ENCODE assay signal across 8 mouse cellular contexts in genomic region chr14:20707201-20708190, GRCm38 (mm10). TPM values are rescaled to one million over a fixed set of nuclear protein-coding genes. Genes with fewer than 3 reads are reported as not detected.
DNase-seq lines count a peak whose midpoint lies in the region; ATAC-seq and TF ChIP-seq lines count a peak whose summit lies in the region.

Zswim8 (plus strand) TSS chr14:20707552.

- TF ChIP-seq CTCF in heart, postnatal 0 days (IDR thresholded peaks at IDR 0.05; ENCODE audit: low read depth), result no peak
- TF ChIP-seq CTCF in testis, adult 2 months (IDR thresholded peaks at IDR 0.05; ENCODE audit: control insufficient read depth, insufficient read depth, insufficient replicate concordance, low read depth, low read length), result peak; percentile 11; the same call in 1 of the 2 replicates

- WGBS in forebrain, embryonic 12.5 days, result under 1% methylated on average over 80 of the region's 80 CpGs
- WGBS in heart, postnatal 0 days, result 1% methylated on average over 74 of the region's 80 CpGs
- WGBS in liver, embryonic 16.5 days (ENCODE audit: insufficient replicate concordance), result 1% methylated on average over 80 of the region's 80 CpGs
- under 1% methylated on average over 79 of the region's 80 CpGs for WGBS in neural tube, embryonic 13.5 days

- no peaks in the 10 kb centered on the region for H3K27me3 ChIP-seq in forebrain, embryonic 12.5 days
- H3K27me3 ChIP-seq in heart, postnatal 0 days (ENCODE audit: control insufficient read depth, insufficient read depth, low read length), result no peaks in the 10 kb centered on the region
- no peaks in the 10 kb centered on the region for H3K27me3 ChIP-seq in liver, embryonic 16.5 days (ENCODE audit: control insufficient read depth, insufficient read depth, low read depth, low read length)
- H3K27me3 ChIP-seq in neural tube, embryonic 13.5 days, result no peaks in the 10 kb centered on the region
- no peaks in the 10 kb centered on the region for H3K27me3 ChIP-seq in testis, adult 2 months (ENCODE audit: control insufficient read depth, insufficient read depth, low read length)

- peak; percentile 42 to 49 for DNase-seq in CD8-positive naive resting alpha-beta T cell, adult 2 months (ENCODE audit: low read depth in 2 of 2, low spot score in 2 of 2)
- peak; percentile 61 for DNase-seq in c-Kit-positive CD71-positive TER-119-negative erythroid progenitor cells, embryonic 14.5 days (ENCODE audit: low read depth)
- DNase-seq in heart, postnatal 0 days (ENCODE audit: low spot score), result peak; percentile 95
- peak; percentile 91 to 95 for DNase-seq in kidney, postnatal 4 days

- H3K9me3 ChIP-seq in forebrain, embryonic 12.5 days, result no peaks in the 10 kb centered on the region
- no peaks in the 10 kb centered on the region for H3K9me3 ChIP-seq in heart, postnatal 0 days (replicated peaks; ENCODE audit: control insufficient read depth, low read length)
- no peaks in the 10 kb centered on the region for H3K9me3 ChIP-seq in liver, embryonic 16.5 days (replicated peaks; ENCODE audit: control insufficient read depth, low read length)
- H3K9me3 ChIP-seq in neural tube, embryonic 13.5 days, result no peaks in the 10 kb centered on the region

- peak; percentile 94 for ATAC-seq in forebrain, embryonic 12.5 days (ENCODE audit: low FRiP score)
- peak; percentile 86 for ATAC-seq in heart, postnatal 0 days (ENCODE audit: insufficient read depth, low read depth)
- ATAC-seq in liver, embryonic 16.5 days (ENCODE audit: low read depth), result peak; percentile 89
- ATAC-seq in neural tube, embryonic 13.5 days (ENCODE audit: low read depth), result peak; percentile 95

- H3K36me3 ChIP-seq in forebrain, embryonic 12.5 days (replicated peaks), result peaks cover 42% of the 10 kb centered on the region
- peaks cover 40% of the 10 kb centered on the region for H3K36me3 ChIP-seq in heart, postnatal 0 days (replicated peaks; ENCODE audit: control insufficient read depth, insufficient read depth, low read length)
- H3K36me3 ChIP-seq in liver, embryonic 16.5 days (ENCODE audit: control insufficient read depth, insufficient read depth), result no peaks in the 10 kb centered on the region; the same call in 1 of the 2 replicates
- H3K36me3 ChIP-seq in neural tube, embryonic 13.5 days, result peaks cover 45% of the 10 kb centered on the region
- no peaks in the 10 kb centered on the region; the same call in none of the 2 replicates for H3K36me3 ChIP-seq in testis, adult 2 months (ENCODE audit: control insufficient read depth, insufficient read depth, low read length)

- no peak for TF ChIP-seq EP300 in heart, postnatal 0 days (IDR thresholded peaks at IDR 0.05; ENCODE audit: low read depth)

- peak within 1 kb of the TSS; percentile 97 for H3K4me3 ChIP-seq in forebrain, embryonic 12.5 days (replicated peaks)
- H3K4me3 ChIP-seq in heart, postnatal 0 days (ENCODE audit: low read depth, low read length), result peak within 1 kb of the TSS; percentile 74
- peak within 1 kb of the TSS; percentile 87 for H3K4me3 ChIP-seq in liver, embryonic 16.5 days (ENCODE audit: low read depth, low read length)
- H3K4me3 ChIP-seq in neural tube, embryonic 13.5 days, result peak within 1 kb of the TSS; percentile 100
- H3K4me3 ChIP-seq in testis, adult 2 months (ENCODE audit: control insufficient read depth, low read depth, low read length), result peak within 1 kb of the TSS; percentile 94

- peak within 1 kb of the TSS; percentile 85 for H3K27ac ChIP-seq in forebrain, embryonic 12.5 days
- H3K27ac ChIP-seq in heart, postnatal 0 days (ENCODE audit: low read depth), result peak within 1 kb of the TSS; percentile 84
- H3K27ac ChIP-seq in liver, embryonic 16.5 days (ENCODE audit: low read length), result peak within 1 kb of the TSS; percentile 83
- peak within 1 kb of the TSS; percentile 87 for H3K27ac ChIP-seq in neural tube, embryonic 13.5 days (replicated peaks)
- peak within 1 kb of the TSS; percentile 93 for H3K27ac ChIP-seq in testis, adult 2 months (ENCODE audit: control insufficient read depth, insufficient read depth, low read depth, low read length)

- peak; percentile 69 for TF ChIP-seq POLR2A in testis, adult 2 months (IDR thresholded peaks at IDR 0.05; ENCODE audit: control insufficient read depth, low read depth, low read length)

- H3K9ac ChIP-seq in forebrain, embryonic 12.5 days, result peak within 1 kb of the TSS; percentile 99
- peak within 1 kb of the TSS; percentile 91 for H3K9ac ChIP-seq in heart, postnatal 0 days (replicated peaks; ENCODE audit: low read depth, low read length)
- H3K9ac ChIP-seq in liver, embryonic 16.5 days (ENCODE audit: low read depth, low read length), result peak within 1 kb of the TSS; percentile 92
- H3K9ac ChIP-seq in neural tube, embryonic 13.5 days, result peak within 1 kb of the TSS; percentile 99

- H3K4me1 ChIP-seq in forebrain, embryonic 12.5 days, result peaks cover 21% of the 10 kb centered on the region
- peaks cover 12% of the 10 kb centered on the region for H3K4me1 ChIP-seq in heart, postnatal 0 days (ENCODE audit: control insufficient read depth, insufficient read depth)
- H3K4me1 ChIP-seq in liver, embryonic 16.5 days (ENCODE audit: control insufficient read depth, low read depth, low read length), result peaks cover 21% of the 10 kb centered on the region
- peaks cover 36% of the 10 kb centered on the region for H3K4me1 ChIP-seq in neural tube, embryonic 13.5 days (replicated peaks)
- peaks cover 3% of the 10 kb centered on the region for H3K4me1 ChIP-seq in testis, adult 2 months (ENCODE audit: control insufficient read depth, insufficient read depth, low read length)

- H3K4me2 ChIP-seq in forebrain, embryonic 12.5 days, result peak within 1 kb of the TSS; percentile 88
- peak within 1 kb of the TSS; percentile 71 for H3K4me2 ChIP-seq in heart, postnatal 0 days (ENCODE audit: low read depth, low read length)
- H3K4me2 ChIP-seq in liver, embryonic 16.5 days (ENCODE audit: low read depth, low read length), result peak within 1 kb of the TSS; percentile 90
- peak within 1 kb of the TSS; percentile 83 for H3K4me2 ChIP-seq in neural tube, embryonic 13.5 days

RNA-seq across cellular contexts. Expression of gene Zswim8, which starts in this region (rescaled TPM):
- 46.0 and 46.5 TPM in 2 replicates for polyA plus RNA-seq in forebrain, embryonic 12.5 days (2016; fragmentation: Nextera tagmentation; extraction: Ambion mirVana)
- total RNA-seq in heart, postnatal 0 days (2014; rRNA removed; ENCODE audit: low replicate concordance), result 60.1 and 78.8 TPM in 2 replicates
- polyA plus RNA-seq in heart, postnatal 0 days (2015; fragmentation: Nextera tagmentation; extraction: Ambion mirVana), result 11.6 and 14.2 TPM in 2 replicates
- polyA plus RNA-seq in liver, embryonic 16.5 days (2015; fragmentation: Nextera tagmentation; extraction: Ambion mirVana), result 6.1 and 6.3 TPM in 2 replicates
- polyA plus RNA-seq in neural tube, embryonic 13.5 days (2015; fragmentation: Nextera tagmentation; extraction: Ambion mirVana), result 51.4 and 51.5 TPM in 2 replicates
- polyA plus RNA-seq in testis, adult 2 months (2012; rRNA removed), result 149 and 156 TPM in 2 replicates

Comparison
In these comparisons a context has a peak if more than half of its experiments do, and no peak if none do; other contexts are left out.
1. Peak in every context shown above with its lines: DNase-seq, ATAC-seq, H3K4me3 ChIP-seq and H3K27ac ChIP-seq.